Mouse (Mus musculus) CH12.LX (cell line): ENCODE results near the gene Trem1. TPM values are rescaled to one million over a fixed set of nuclear protein-coding genes. Genes with fewer than 3 reads are reported as not detected.

Experiments used
- DNase-seq: peaks from one replicate; pipeline ENCODE4 v3.0.0-alpha.2; 2013; ENCODE audit errors: extremely low read depth
- H3K27ac ChIP-seq: 2 replicates; pipeline ENCODE4 v1.5.1; 2012; ENCODE audit warnings: low read depth, mild to moderate bottlenecking, control low read depth, moderate library complexity; ENCODE audit not compliant: insufficient read depth
- H3K27me3 ChIP-seq: replicated peaks from 2 replicates; pipeline ENCODE3; 2012; ENCODE audit warnings: inconsistent platforms
- H3K36me3 ChIP-seq, 2 experiments: replicated peaks in 1 of 2; 2 replicates each; pipeline versions ENCODE3 to v1.6.1; 2012; ENCODE audit warnings: inconsistent platforms in 1 of 2, low read length in 1 of 2, mild to moderate bottlenecking in 1 of 2, mixed read lengths in 1 of 2, moderate library complexity in 1 of 2; ENCODE audit not compliant: control insufficient read depth in 1 of 2, insufficient read depth in 1 of 2
- H3K4me1 ChIP-seq, 2 experiments: 2 replicates each; pipeline ENCODE4 v1.6.1; 2012; ENCODE audit warnings: inconsistent platforms in 1 of 2, moderate library complexity in 1 of 2; ENCODE audit not compliant: insufficient read depth in 2 of 2, control insufficient read depth in 1 of 2
- H3K4me2 ChIP-seq: 2 replicates; pipeline ENCODE4 v1.6.1; 2012; ENCODE audit warnings: low read depth, mild to moderate bottlenecking, control low read depth; ENCODE audit not compliant: poor library complexity, insufficient read depth, severe bottlenecking
- H3K4me3 ChIP-seq, 3 experiments: fragments of 150-350 bp in 1 of 3; sonication (generic) in 1 of 3; replicated peaks in 1 of 3; 2 replicates each; pipeline versions ENCODE3 to v1.5.1; 2011 to 2012; ENCODE audit warnings: low read depth in 2 of 3, low read length in 2 of 3, mild to moderate bottlenecking in 2 of 3, moderate library complexity in 2 of 3, control low read depth in 1 of 3, improper control_type of control experiment in 1 of 3, inconsistent platforms in 1 of 3, mixed read lengths in 1 of 3; ENCODE audit not compliant: poor library complexity in 1 of 3
- H3K79me2 ChIP-seq: replicated peaks from 2 replicates; pipeline ENCODE4 v1.6.1; 2012; ENCODE audit warnings: mild to moderate bottlenecking, moderate library complexity; ENCODE audit not compliant: control insufficient read depth, poor library complexity, insufficient read depth, severe bottlenecking; ENCODE audit errors: extremely low read depth
- H3K9ac ChIP-seq: 2 replicates; pipeline ENCODE4 v1.6.1; 2012; ENCODE audit warnings: low read depth, mild to moderate bottlenecking, control low read depth, moderate library complexity; ENCODE audit not compliant: insufficient read depth
- H3K9me3 ChIP-seq: replicated peaks from 2 replicates; pipeline ENCODE3; 2012; ENCODE audit warnings: low read length, inconsistent platforms, mixed read lengths
- CHD2 ChIP-seq: IDR thresholded peaks from 2 replicates; pipeline ENCODE4 v1.6.1; 2011; ENCODE audit warnings: low read length, improper control_type of control experiment
- KAT2A ChIP-seq: IDR thresholded peaks from 2 replicates; pipeline ENCODE4 v1.6.1; 2012; ENCODE audit warnings: low read length, improper control_type of control experiment, inconsistent platforms; ENCODE audit not compliant: insufficient replicate concordance
- MAFK ChIP-seq: IDR thresholded peaks from 2 replicates; pipeline ENCODE4 v1.6.1; 2011; ENCODE audit warnings: low read length, improper control_type of control experiment; ENCODE audit not compliant: insufficient replicate concordance
- MAX ChIP-seq: IDR thresholded peaks from 2 replicates; pipeline ENCODE4 v1.6.1; 2011; ENCODE audit warnings: low read length, improper control_type of control experiment
- MAZ ChIP-seq: IDR thresholded peaks from 2 replicates; pipeline ENCODE4 v1.6.1; 2012; ENCODE audit warnings: low read depth, mild to moderate bottlenecking, inconsistent platforms, low read length, improper control_type of control experiment, moderate library complexity
- POLR2A ChIP-seq: IDR thresholded peaks from 2 replicates; pipeline ENCODE4 v1.6.1; 2011; ENCODE audit warnings: low read depth, mild to moderate bottlenecking, improper control_type of control experiment, low read length
- SMC3 ChIP-seq: IDR thresholded peaks from 2 replicates; pipeline ENCODE4 v1.6.1; 2011; ENCODE audit warnings: low read depth, low read length, improper control_type of control experiment
- TCF12 ChIP-seq: IDR thresholded peaks from 2 replicates; pipeline ENCODE4 v1.6.1; 2014; ENCODE audit warnings: low read depth, mild to moderate bottlenecking, inconsistent platforms, low read length, improper control_type of control experiment
- UBTF ChIP-seq: IDR thresholded peaks from 2 replicates; pipeline ENCODE4 v1.6.1; 2012; ENCODE audit warnings: low read depth, mild to moderate bottlenecking, inconsistent platforms, low read length, improper control_type of control experiment, moderate library complexity
- ZC3H11A ChIP-seq: IDR thresholded peaks from 2 replicates; pipeline ENCODE4 v1.6.1; 2012; ENCODE audit warnings: low read depth, mild to moderate bottlenecking, inconsistent platforms, low read length, improper control_type of control experiment
- dilution Hi-C: fragments of 300-500 bp; cut with MboI; formaldehyde crosslinking; loops from 2 replicates; pipeline ENCODE4 v1.14.3; 2020; ENCODE audit warnings: low sequenced_read_pairs; ENCODE audit not compliant: extremely low pct_unique_long_range_greater_than_20kb, extremely low pct_ligation_motif_present
- in situ Hi-C: fragments of 300-500 bp; cut with MboI; formaldehyde crosslinking; loops from 3 replicates; pipeline ENCODE4 v1.14.3; 2019; ENCODE audit warnings: low sequenced_read_pairs, low pct_ligation_motif_present, low pct_unique_long_range_greater_than_20kb, mixed read lengths
- polyA plus RNA-seq: library from polyadenylated mRNA; unstranded; fragments of >175 nt; gene quantifications from 2 replicates; pipeline ENCODE4 v1.2.1, GENCODE M21; 2012; ENCODE audit warnings: low read depth; ENCODE audit not compliant: insufficient read length
- total RNA-seq, 2 experiments: library from RNA; depleted of rRNA; stranded (reverse); fragments of 300-350 nt in 1 of 2; fragments of >200 nt in 1 of 2; gene quantifications; 2 replicates each; pipeline ENCODE4 v1.2.3; 2012 to 2014

The Trem1 gene
- total and polyA plus RNA-seq, 3 experiments: 0.17 to 0.29 TPM; not detected in 1

- no peaks in the 10 kb centered on the region for H3K27me3 ChIP-seq
- H3K79me2 ChIP-seq: no peaks in the 10 kb centered on the region
- H3K36me3 ChIP-seq: no peaks in the 10 kb centered on the region
- DNase-seq: no peak
- dilution Hi-C loops: no loop called here
- H3K4me3 ChIP-seq: no peak overlapping the region
- H3K4me1 ChIP-seq: peaks cover 3 to 15% of the 10 kb centered on the region in 2 experiments
- TF ChIP-seq MAZ (no peak), CHD2 (no peak)
- TF ChIP-seq, all 38 proteins: peak for 0
- no peak overlapping the region for H3K27ac ChIP-seq
- in situ Hi-C loops: no loop called here
- no peak overlapping the region for H3K9ac ChIP-seq
- H3K9me3 ChIP-seq: no peaks in the 10 kb centered on the region
- H3K4me2 ChIP-seq: no peak overlapping the region
These were observed 2.0 kb downstream of the Trem1 start for GRCm38 (mm10) chr17:48234550-48234949.

- no peaks in the 10 kb centered on the region for H3K79me2 ChIP-seq
- H3K9me3 ChIP-seq: no peaks in the 10 kb centered on the region
- H3K4me3 ChIP-seq: no peak overlapping the region
- H3K27me3 ChIP-seq: no peaks in the 10 kb centered on the region
- dilution Hi-C loops: no loop called here
- no peak overlapping the region for H3K9ac ChIP-seq
- no peak overlapping the region for H3K4me2 ChIP-seq
- no peak for TF ChIP-seq POLR2A
- no peak for TF ChIP-seq KAT2A
- TF ChIP-seq SMC3: no peak
- TF ChIP-seq UBTF: no peak
- H3K36me3 ChIP-seq: no peaks in the 10 kb centered on the region
- peaks cover 3 to 15% of the 10 kb centered on the region in 2 experiments for H3K4me1 ChIP-seq
- DNase-seq: no peak
- H3K27ac ChIP-seq: no peak overlapping the region
- in situ Hi-C loops: no loop called here
These were observed 3.3 kb downstream of the Trem1 start for GRCm38 (mm10) chr17:48235773-48236370.

- Histone ChIP-seq H3K27ac (no peak overlapping the region), H3K9ac (no peak overlapping the region), H3K79me2 (no peaks in the 10 kb centered on the region), H3K27me3 (no peaks in the 10 kb centered on the region), H3K4me3 (no peak overlapping the region), H3K4me2 (no peak overlapping the region), H3K4me1 (peaks cover 0 to 1% of the 10 kb centered on the region in 2 experiments; a peak in 2 of 4 replicates), H3K9me3 (no peaks in the 10 kb centered on the region), H3K36me3 (no peaks in the 10 kb centered on the region)
- in situ Hi-C loops: no loop called here
- TF ChIP-seq TCF12: no peak
- no peak for TF ChIP-seq KAT2A
- no peak for TF ChIP-seq MAFK
- TF ChIP-seq ZC3H11A: no peak
- TF ChIP-seq MAX: no peak
- dilution Hi-C loops: no loop called here
- no peak for DNase-seq
These were observed 5.1 kb downstream of the Trem1 start for GRCm38 (mm10) chr17:48237621-48238020.
